Mouse (Mus musculus): ENCODE measurements at regions not wholly inside any gene's neighbourhood (a gene's known extent, or its start where the extent isn't known, plus 50 kb on each side); places are given as distances from the start of the nearest gene placed in this dataset.
A peak's percentile ranks its signal among the peaks of the same experiment; 100 is the strongest.

- H3K27me3 ChIP-seq = no peaks in the 10 kb centered on the region
- H3K9ac ChIP-seq (replicated peaks) = no peak overlapping the region
- 82% methylated on average over 6 of the region's 6 CpGs for WGBS
Measured at GRCm38 (mm10) chr3:39165006-39165667, 278.4 kb downstream of the Fat4 start.

GRCm38 (mm10) chr3:39182646-39183045, 295.9 kb downstream of the Fat4 start:
- H3K4me3 ChIP-seq (replicated peaks) = no peak overlapping the region
- WGBS = 45% methylated on average over 3 of the region's 3 CpGs
- ATAC-seq (ENCODE audit: insufficient number of reproducible peaks, insufficient read depth, low FRiP score, low TSS enrichment, low read depth) = no peak
- H3K27me3 ChIP-seq = no peaks in the 10 kb centered on the region
- no peak overlapping the region for H3K4me2 ChIP-seq
- H3K9me3 ChIP-seq = peaks cover 23% of the 10 kb centered on the region
- H3K4me1 ChIP-seq (replicated peaks) = no peaks in the 10 kb centered on the region
- H3K36me3 ChIP-seq = no peaks in the 10 kb centered on the region
- H3K27ac ChIP-seq = no peak overlapping the region
- H3K9ac ChIP-seq (replicated peaks) = no peak overlapping the region

More at GRCm38 (mm10) chr3:39165006-39165667, 278.4 kb downstream of the Fat4 start:
- Histone ChIP-seq H3K4me2 (no peak overlapping the region), H3K36me3 (no peaks in the 10 kb centered on the region), H3K4me3 (replicated peaks) (no peak overlapping the region), H3K27ac (no peak overlapping the region), H3K4me1 (replicated peaks) (no peaks in the 10 kb centered on the region), H3K9me3 (no peaks in the 10 kb centered on the region)
- no peak for ATAC-seq (ENCODE audit: insufficient number of reproducible peaks, insufficient read depth, low FRiP score, low TSS enrichment, low read depth)

DNA sequence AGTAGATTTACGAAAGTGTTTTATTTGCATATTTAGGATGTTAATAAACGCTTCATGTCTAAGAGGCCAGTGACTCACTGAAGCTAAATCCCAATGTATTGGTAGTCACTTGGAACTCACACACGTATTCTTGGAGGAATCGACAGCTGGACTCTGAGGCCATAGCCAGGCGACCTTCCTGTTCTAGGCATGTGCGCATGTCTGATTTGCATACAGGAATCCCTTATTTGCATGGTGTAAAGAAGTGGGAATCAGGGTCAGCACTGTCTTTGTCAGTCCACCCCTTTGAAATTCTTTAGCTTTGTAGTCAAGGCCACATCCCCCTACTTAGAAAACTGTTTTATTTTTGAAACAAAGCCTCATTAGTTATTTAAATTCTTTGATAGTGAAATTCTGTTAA, 308.4 kb downstream of the Fat4 start:
- H3K4me1 ChIP-seq (replicated peaks) = no peaks in the 10 kb centered on the region
- no peak overlapping the region for H3K9ac ChIP-seq (replicated peaks)
- no peaks in the 10 kb centered on the region for H3K9me3 ChIP-seq
- no peak for ATAC-seq (ENCODE audit: insufficient number of reproducible peaks, insufficient read depth, low FRiP score, low TSS enrichment, low read depth)
- H3K27me3 ChIP-seq = no peaks in the 10 kb centered on the region
- H3K36me3 ChIP-seq = no peaks in the 10 kb centered on the region
- H3K27ac ChIP-seq = no peak overlapping the region
- WGBS = 91% methylated on average over 6 of the region's 6 CpGs
- no peak overlapping the region for H3K4me2 ChIP-seq
- no peak overlapping the region for H3K4me3 ChIP-seq (replicated peaks)

GRCm38 (mm10) chr3:39202662-39203061, 315.9 kb downstream of the Fat4 start:
- Histone ChIP-seq H3K27me3 (no peaks in the 10 kb centered on the region), H3K9me3 (no peaks in the 10 kb centered on the region), H3K4me2 (no peak overlapping the region), H3K4me1 (replicated peaks) (peaks cover 17% of the 10 kb centered on the region), H3K4me3 (replicated peaks) (no peak overlapping the region), H3K9ac (replicated peaks) (no peak overlapping the region), H3K36me3 (no peaks in the 10 kb centered on the region), H3K27ac (peak overlapping the region; percentile 45; the same call in 1 of the 2 replicates)
- ATAC-seq (ENCODE audit: insufficient number of reproducible peaks, insufficient read depth, low FRiP score, low TSS enrichment, low read depth) = no peak
- WGBS = 42% methylated on average over 7 of the region's 7 CpGs

GRCm38 (mm10) chr3:39208651-39209050, 321.9 kb downstream of the Fat4 start:
- Histone ChIP-seq H3K27me3 (no peaks in the 10 kb centered on the region), H3K27ac (no peak overlapping the region), H3K4me2 (no peak overlapping the region), H3K4me3 (replicated peaks) (no peak overlapping the region), H3K4me1 (replicated peaks) (peaks cover 16% of the 10 kb centered on the region; the same call in 1 of the 2 replicates), H3K36me3 (no peaks in the 10 kb centered on the region), H3K9ac (replicated peaks) (no peak overlapping the region), H3K9me3 (no peaks in the 10 kb centered on the region)
- no peak for ATAC-seq (ENCODE audit: insufficient number of reproducible peaks, insufficient read depth, low FRiP score, low TSS enrichment, low read depth)
- 93% methylated on average over 1 of the region's 1 CpGs for WGBS

DNA sequence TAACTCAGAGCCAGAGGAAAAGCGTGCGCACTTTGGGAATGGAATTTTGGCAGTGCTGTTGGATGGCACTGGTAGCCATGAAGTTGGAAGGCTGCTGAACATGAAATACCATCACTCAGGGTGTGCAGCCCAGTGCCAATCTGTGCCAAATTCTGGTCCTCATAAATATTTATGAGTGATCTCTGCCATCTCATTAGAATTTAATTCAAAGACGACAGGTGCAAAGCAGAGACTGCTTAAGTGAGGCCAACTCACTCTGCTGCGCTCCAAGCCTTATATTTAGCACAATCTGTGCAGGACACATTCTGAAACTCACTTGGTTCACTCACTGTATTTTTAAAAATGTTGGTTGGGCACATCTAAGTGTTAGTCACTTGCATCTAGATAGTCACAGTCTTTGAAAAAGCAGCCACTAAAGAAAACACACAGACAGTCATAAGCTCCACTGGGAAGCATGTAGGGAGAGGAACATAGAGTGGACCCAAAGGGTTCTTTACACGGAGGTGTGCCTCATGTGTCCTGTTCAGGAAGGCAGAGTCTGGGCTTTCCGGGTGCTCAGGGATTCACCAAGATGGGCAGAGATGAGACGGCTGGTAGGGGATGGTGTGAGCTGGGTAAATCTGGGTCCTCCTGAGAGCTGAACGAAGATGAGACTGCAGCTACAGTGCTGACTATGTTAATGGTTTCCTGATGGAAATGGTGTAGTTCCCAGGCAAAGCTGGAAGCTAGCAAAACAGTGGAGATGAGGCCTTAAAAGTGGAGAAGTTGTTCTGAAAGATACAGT, 322.8 kb downstream of the Fat4 start:
- Histone ChIP-seq H3K27me3 (no peaks in the 10 kb centered on the region), H3K27ac (no peak overlapping the region), H3K4me1 (replicated peaks) (peaks cover 16% of the 10 kb centered on the region; the same call in 1 of the 2 replicates), H3K9ac (replicated peaks) (no peak overlapping the region), H3K36me3 (no peaks in the 10 kb centered on the region), H3K4me2 (no peak overlapping the region), H3K4me3 (replicated peaks) (no peak overlapping the region), H3K9me3 (no peaks in the 10 kb centered on the region)
- no peak for ATAC-seq (ENCODE audit: insufficient number of reproducible peaks, insufficient read depth, low FRiP score, low TSS enrichment, low read depth)
- 81% methylated on average over 8 of the region's 8 CpGs for WGBS

GRCm38 (mm10) chr3:39211670-39212069, 324.9 kb downstream of the Fat4 start:
- no peak overlapping the region for H3K27ac ChIP-seq
- no peak overlapping the region for H3K4me3 ChIP-seq (replicated peaks)
- H3K36me3 ChIP-seq = no peaks in the 10 kb centered on the region
- WGBS = 57% methylated on average over 5 of the region's 5 CpGs
- peaks cover 16% of the 10 kb centered on the region; the same call in 1 of the 2 replicates for H3K4me1 ChIP-seq (replicated peaks)
- H3K9me3 ChIP-seq = no peaks in the 10 kb centered on the region
- no peak for ATAC-seq (ENCODE audit: insufficient number of reproducible peaks, insufficient read depth, low FRiP score, low TSS enrichment, low read depth)
- H3K4me2 ChIP-seq = no peak overlapping the region
- H3K9ac ChIP-seq (replicated peaks) = no peak overlapping the region
- no peaks in the 10 kb centered on the region for H3K27me3 ChIP-seq

- H3K4me2 ChIP-seq = no peak overlapping the region
- H3K27me3 ChIP-seq = no peaks in the 10 kb centered on the region
- no peak overlapping the region for H3K9ac ChIP-seq (replicated peaks)
- no peak for ATAC-seq (ENCODE audit: insufficient number of reproducible peaks, insufficient read depth, low FRiP score, low TSS enrichment, low read depth)
- WGBS = 51% methylated on average over 10 of the region's 10 CpGs
- no peaks in the 10 kb centered on the region for H3K36me3 ChIP-seq
- peaks cover 10% of the 10 kb centered on the region for H3K4me1 ChIP-seq (replicated peaks)
- peak overlapping the region; percentile 41; the same call in 1 of the 2 replicates for H3K27ac ChIP-seq
- H3K4me3 ChIP-seq (replicated peaks) = no peak overlapping the region
- no peaks in the 10 kb centered on the region for H3K9me3 ChIP-seq
Measured at GRCm38 (mm10) chr3:39220011-39220706, 333.4 kb downstream of the Fat4 start.

DNA sequence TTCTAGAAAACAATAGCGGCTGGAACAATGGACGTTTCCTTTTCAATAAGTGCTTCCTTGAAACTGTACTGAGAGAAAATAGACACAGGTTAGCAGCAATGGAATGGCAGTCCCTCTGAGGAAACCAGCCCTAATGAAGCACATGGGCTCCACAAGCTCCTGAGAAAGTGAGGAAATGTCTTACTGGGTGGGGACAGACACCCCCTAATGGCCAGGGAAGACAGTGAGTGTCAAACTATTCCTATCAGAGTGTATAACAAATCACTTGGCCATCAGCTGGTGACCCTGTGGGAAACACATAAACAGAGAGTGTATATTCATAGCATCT, 333.9 kb downstream of the Fat4 start:
- no peaks in the 10 kb centered on the region for H3K27me3 ChIP-seq

DNA sequence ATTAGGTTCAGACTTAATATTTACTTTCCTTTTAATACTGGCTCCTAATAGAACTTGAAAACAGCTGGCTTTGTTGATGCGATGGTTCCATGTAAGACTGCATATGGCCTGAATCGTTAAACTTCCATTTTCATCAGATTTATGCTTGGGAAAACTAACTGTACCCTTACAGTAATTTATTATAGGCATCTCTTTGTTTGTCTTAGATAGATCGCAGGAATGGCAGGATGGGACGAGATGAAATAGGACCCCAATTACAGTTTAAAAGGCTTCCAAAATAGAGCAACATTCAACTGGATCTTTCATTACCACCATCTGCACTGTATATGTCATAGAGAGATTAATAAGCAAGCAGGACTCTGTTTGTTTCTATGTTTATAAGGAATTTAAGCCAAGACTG, 335.3 kb downstream of the Fat4 start:
- H3K4me1 ChIP-seq (replicated peaks) = peaks cover 10% of the 10 kb centered on the region
- H3K36me3 ChIP-seq = no peaks in the 10 kb centered on the region
- 81% methylated on average over 4 of the region's 4 CpGs for WGBS
- H3K4me2 ChIP-seq = no peak overlapping the region
- 0 out of 2 replicates have a peak, but pooled peaks cover 4% of the 10 kb centered on the region for H3K9me3 ChIP-seq
- no peak overlapping the region for H3K27ac ChIP-seq
- no peak for ATAC-seq (ENCODE audit: insufficient number of reproducible peaks, insufficient read depth, low FRiP score, low TSS enrichment, low read depth)
- H3K9ac ChIP-seq (replicated peaks) = no peak overlapping the region
- H3K27me3 ChIP-seq = no peaks in the 10 kb centered on the region
- no peak overlapping the region for H3K4me3 ChIP-seq (replicated peaks)

More for the DNA sequence above, 333.9 kb downstream of the Fat4 start:
- no peak overlapping the region for H3K9ac ChIP-seq (replicated peaks)
- H3K27ac ChIP-seq = no peak overlapping the region
- no peaks in the 10 kb centered on the region for H3K36me3 ChIP-seq
- 57% methylated on average over 2 of the region's 2 CpGs for WGBS
- ATAC-seq (ENCODE audit: insufficient number of reproducible peaks, insufficient read depth, low FRiP score, low TSS enrichment, low read depth) = no peak
- H3K4me3 ChIP-seq (replicated peaks) = no peak overlapping the region
- peaks cover 10% of the 10 kb centered on the region for H3K4me1 ChIP-seq (replicated peaks)
- H3K4me2 ChIP-seq = no peak overlapping the region
- 0 out of 2 replicates have a peak, but pooled peaks cover 4% of the 10 kb centered on the region for H3K9me3 ChIP-seq

DNA sequence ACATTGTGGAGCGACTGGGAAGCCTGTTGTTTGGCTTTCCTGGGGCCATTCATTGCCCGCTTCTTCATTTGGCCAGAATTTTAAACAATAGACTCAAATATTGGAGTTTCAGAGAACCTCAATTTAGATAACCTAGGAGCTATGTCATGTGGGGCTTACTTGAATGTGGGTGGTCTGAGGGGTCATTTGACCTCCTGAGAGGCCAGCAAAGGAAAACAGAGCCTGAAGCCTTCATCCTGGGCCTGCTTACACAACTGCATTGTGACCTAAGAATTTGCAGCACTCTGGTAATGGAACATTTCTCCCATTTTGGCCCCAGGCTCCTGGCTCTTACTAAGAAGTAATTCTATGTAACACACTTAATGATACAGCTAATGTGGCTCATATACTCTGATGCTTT, 348.2 kb downstream of the Fat4 start:
- WGBS = 77% methylated on average over 2 of the region's 2 CpGs
- Histone ChIP-seq H3K4me3 (replicated peaks) (no peak overlapping the region), H3K27me3 (no peaks in the 10 kb centered on the region), H3K4me2 (no peak overlapping the region), H3K36me3 (no peaks in the 10 kb centered on the region), H3K27ac (no peak overlapping the region), H3K9ac (replicated peaks) (no peak overlapping the region), H3K4me1 (replicated peaks) (no peaks in the 10 kb centered on the region), H3K9me3 (no peaks in the 10 kb centered on the region)
- no peak for ATAC-seq (ENCODE audit: insufficient number of reproducible peaks, insufficient read depth, low FRiP score, low TSS enrichment, low read depth)

All from limb, embryonic 12.5 days (tissue).